Mouse (Mus musculus): ENCODE data around the gene Gm20388. TPM values are rescaled to one million over a fixed set of nuclear protein-coding genes. Genes with fewer than 3 reads are reported as not detected.

Gene Gm20388
- total RNA-seq, 1 experiment from 2014 or later, result 35.7 TPM

GRCm38 (mm10) chr8:122340761-122341160, 2430.1 kb downstream of the Gm20388 start:
- no peak for ATAC-seq (replicated peaks; ENCODE audit: low read depth, poor library complexity, severe bottlenecking)

- ATAC-seq (replicated peaks; ENCODE audit: low read depth, poor library complexity, severe bottlenecking), result no peak
These were observed 2431.1 kb downstream of the Gm20388 start for GRCm38 (mm10) chr8:122341790-122342189.

- ATAC-seq (replicated peaks; ENCODE audit: low read depth, poor library complexity, severe bottlenecking), result no peak
These were observed 2431.7 kb downstream of the Gm20388 start for GRCm38 (mm10) chr8:122342362-122342761.

- peak; percentile 39 for ATAC-seq (replicated peaks; ENCODE audit: low read depth, poor library complexity, severe bottlenecking)
These were observed 2432.2 kb downstream of the Gm20388 start for GRCm38 (mm10) chr8:122342806-122343209.

GRCm38 (mm10) chr8:122343341-122343740, 2432.7 kb downstream of the Gm20388 start:
- no peak for ATAC-seq (replicated peaks; ENCODE audit: low read depth, poor library complexity, severe bottlenecking)

GRCm38 (mm10) chr8:122343758-122344157, 2433.1 kb downstream of the Gm20388 start:
- peak; percentile 15 for ATAC-seq (replicated peaks; ENCODE audit: low read depth, poor library complexity, severe bottlenecking)

GRCm38 (mm10) chr8:122344219-122344618, 2433.6 kb downstream of the Gm20388 start:
- no peak for ATAC-seq (replicated peaks; ENCODE audit: low read depth, poor library complexity, severe bottlenecking)

- ATAC-seq (replicated peaks; ENCODE audit: low read depth, poor library complexity, severe bottlenecking), result 0 out of 2 replicates have a peak, but pooled peaks have one; percentile 13
These were observed 2434.8 kb downstream of the Gm20388 start for GRCm38 (mm10) chr8:122345181-122346095.

GRCm38 (mm10) chr8:122347811-122348552, 2437.3 kb downstream of the Gm20388 start:
- ATAC-seq (replicated peaks; ENCODE audit: low read depth, poor library complexity, severe bottlenecking), result no peak

GRCm38 (mm10) chr8:122349357-122350297, 2439.0 kb downstream of the Gm20388 start:
- ATAC-seq (replicated peaks; ENCODE audit: low read depth, poor library complexity, severe bottlenecking), result peak; percentile 67

- no peak for ATAC-seq (replicated peaks; ENCODE audit: low read depth, poor library complexity, severe bottlenecking)
These were observed 2439.9 kb downstream of the Gm20388 start for GRCm38 (mm10) chr8:122350309-122351089.

- ATAC-seq (replicated peaks; ENCODE audit: low read depth, poor library complexity, severe bottlenecking), result no peak
These were observed 2443.5 kb downstream of the Gm20388 start for GRCm38 (mm10) chr8:122354157-122354556.

- peak; percentile 80 for ATAC-seq (replicated peaks; ENCODE audit: low read depth, poor library complexity, severe bottlenecking)
These were observed 2445.3 kb downstream of the Gm20388 start for GRCm38 (mm10) chr8:122355642-122356606.

GRCm38 (mm10) chr8:122357202-122357601, 2446.6 kb downstream of the Gm20388 start:
- ATAC-seq (replicated peaks; ENCODE audit: low read depth, poor library complexity, severe bottlenecking), result no peak

GRCm38 (mm10) chr8:122357641-122358040, 2447.0 kb downstream of the Gm20388 start:
- no peak for ATAC-seq (replicated peaks; ENCODE audit: low read depth, poor library complexity, severe bottlenecking)

GRCm38 (mm10) chr8:122359111-122359775, 2448.6 kb downstream of the Gm20388 start:
- ATAC-seq (replicated peaks; ENCODE audit: low read depth, poor library complexity, severe bottlenecking), result no peak

GRCm38 (mm10) chr8:122360696-122361416, 2450.2 kb downstream of the Gm20388 start, which contains the start of gene Trhr2:
Gene Trhr2, minus strand, starts transcription at chr8:122360746.
- no peak for ATAC-seq (replicated peaks; ENCODE audit: low read depth, poor library complexity, severe bottlenecking)

All from common myeloid progenitor, adult 5-6 weeks (primary cell).